Mouse (Mus musculus): ENCODE measurements around the gene Olfr1222. TPM values are rescaled to one million over a fixed set of nuclear protein-coding genes. Genes with fewer than 3 reads are reported as not detected.

Olfr1222 gene
- total and polyA plus RNA-seq, 2 experiments from 2014 or later = not detected

GRCm38 (mm10) chr2:89106735-89107134 lies 26.1 kb downstream of the Olfr1222 start, which contains the start of gene Olfr1220:
TSS of gene Olfr1220 (minus strand) at chr2:89106835.
- TF ChIP-seq CTCF (IDR thresholded peaks at IDR 0.05; ENCODE audit: low read depth) = no peak
- no peak for TF ChIP-seq EP300 (IDR thresholded peaks at IDR 0.05; ENCODE audit: low read depth)
- Histone ChIP-seq H3K4me1 (ENCODE audit: control insufficient read depth, insufficient read depth) (no peaks in the 10 kb centered on the region), H3K36me3 (replicated peaks; ENCODE audit: control insufficient read depth, insufficient read depth, low read length) (no peaks in the 10 kb centered on the region), H3K4me3 (ENCODE audit: low read depth, low read length) (no peak within 1 kb of the TSS), H3K27ac (ENCODE audit: low read depth) (no peak within 1 kb of the TSS), H3K27me3 (ENCODE audit: control insufficient read depth, insufficient read depth, low read length) (no peaks in the 10 kb centered on the region), H3K9ac (replicated peaks; ENCODE audit: low read depth, low read length) (no peak within 1 kb of the TSS), H3K4me2 (ENCODE audit: low read depth, low read length) (no peak within 1 kb of the TSS), H3K9me3 (replicated peaks; ENCODE audit: control insufficient read depth, low read length) (no peaks in the 10 kb centered on the region)
- 62% methylated on average over 3 of the region's 3 CpGs for WGBS
- ATAC-seq (ENCODE audit: insufficient read depth, low read depth) (no peak), DNase-seq (ENCODE audit: low spot score) (no peak)

GRCm38 (mm10) chr2:89105651-89106050 lies 27.2 kb downstream of the Olfr1222 start:
- H3K9ac ChIP-seq (replicated peaks; ENCODE audit: low read depth, low read length) = no peak overlapping the region
- no peak for TF ChIP-seq CTCF (IDR thresholded peaks at IDR 0.05; ENCODE audit: low read depth)
- TF ChIP-seq EP300 (IDR thresholded peaks at IDR 0.05; ENCODE audit: low read depth) = no peak

DNA sequence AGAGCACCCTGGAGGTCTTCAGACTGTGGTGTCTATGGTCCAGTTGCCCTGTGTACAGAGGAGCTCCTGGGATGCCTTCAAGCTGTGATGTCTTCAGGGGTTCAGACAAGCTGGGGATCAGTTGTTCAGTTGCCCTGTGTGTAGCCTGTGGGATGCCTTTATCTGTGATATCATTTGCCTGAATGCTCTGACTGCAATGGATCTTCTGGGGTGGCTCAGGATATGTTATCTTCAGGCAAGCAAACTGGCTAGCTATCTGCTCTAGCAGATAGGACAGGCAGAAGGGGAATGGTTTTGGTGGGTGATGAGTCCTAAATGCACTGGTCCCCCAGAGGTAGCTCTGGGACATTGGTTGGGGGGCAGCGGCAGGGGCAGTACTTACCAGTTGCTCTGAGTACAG lies 39.0 kb downstream of the Olfr1222 start:
- no peak overlapping the region for H3K4me3 ChIP-seq (ENCODE audit: low read depth, low read length)
- TF ChIP-seq CTCF (IDR thresholded peaks at IDR 0.05; ENCODE audit: low read depth) = no peak
- TF ChIP-seq EP300 (IDR thresholded peaks at IDR 0.05; ENCODE audit: low read depth) = no peak
- H3K9me3 ChIP-seq (replicated peaks; ENCODE audit: control insufficient read depth, low read length) = no peaks in the 10 kb centered on the region
- no peaks in the 10 kb centered on the region for H3K36me3 ChIP-seq (replicated peaks; ENCODE audit: control insufficient read depth, insufficient read depth, low read length)
- H3K27ac ChIP-seq (ENCODE audit: low read depth) = no peak overlapping the region
- H3K4me1 ChIP-seq (ENCODE audit: control insufficient read depth, insufficient read depth) = no peaks in the 10 kb centered on the region
- ATAC-seq (ENCODE audit: insufficient read depth, low read depth) (no peak), DNase-seq (ENCODE audit: low spot score) (no peak)
- no peak overlapping the region for H3K9ac ChIP-seq (replicated peaks; ENCODE audit: low read depth, low read length)
- H3K27me3 ChIP-seq (ENCODE audit: control insufficient read depth, insufficient read depth, low read length) = no peaks in the 10 kb centered on the region
- H3K4me2 ChIP-seq (ENCODE audit: low read depth, low read length) = no peak overlapping the region
- 100% methylated on average over 1 of the region's 1 CpGs for WGBS

More at GRCm38 (mm10) chr2:89105651-89106050, 27.2 kb downstream of the Olfr1222 start:
- H3K36me3 ChIP-seq (replicated peaks; ENCODE audit: control insufficient read depth, insufficient read depth, low read length) = no peaks in the 10 kb centered on the region
- DNase-seq (ENCODE audit: low spot score) (no peak), ATAC-seq (ENCODE audit: insufficient read depth, low read depth) (no peak)
- no peak overlapping the region for H3K4me2 ChIP-seq (ENCODE audit: low read depth, low read length)
- H3K4me1 ChIP-seq (ENCODE audit: control insufficient read depth, insufficient read depth) = no peaks in the 10 kb centered on the region
- H3K4me3 ChIP-seq (ENCODE audit: low read depth, low read length) = no peak overlapping the region
- no peaks in the 10 kb centered on the region for H3K9me3 ChIP-seq (replicated peaks; ENCODE audit: control insufficient read depth, low read length)
- H3K27me3 ChIP-seq (ENCODE audit: control insufficient read depth, insufficient read depth, low read length) = no peaks in the 10 kb centered on the region
- H3K27ac ChIP-seq (ENCODE audit: low read depth) = no peak overlapping the region

- H3K4me1 ChIP-seq (ENCODE audit: control insufficient read depth, insufficient read depth) = no peaks in the 10 kb centered on the region
- H3K4me3 ChIP-seq (ENCODE audit: low read depth, low read length) = no peak within 1 kb of the TSS
- DNase-seq (ENCODE audit: low spot score) (no peak), ATAC-seq (ENCODE audit: insufficient read depth, low read depth) (no peak)
- TF ChIP-seq CTCF (IDR thresholded peaks at IDR 0.05; ENCODE audit: low read depth) (no peak), EP300 (IDR thresholded peaks at IDR 0.05; ENCODE audit: low read depth) (no peak)
- no peak within 1 kb of the TSS for H3K4me2 ChIP-seq (ENCODE audit: low read depth, low read length)
- H3K27me3 ChIP-seq (ENCODE audit: control insufficient read depth, insufficient read depth, low read length) = no peaks in the 10 kb centered on the region
- no peaks in the 10 kb centered on the region for H3K36me3 ChIP-seq (replicated peaks; ENCODE audit: control insufficient read depth, insufficient read depth, low read length)
- no peak within 1 kb of the TSS for H3K27ac ChIP-seq (ENCODE audit: low read depth)
- WGBS = 39% methylated on average over 1 of the region's 1 CpGs
- no peak within 1 kb of the TSS for H3K9ac ChIP-seq (replicated peaks; ENCODE audit: low read depth, low read length)
- no peaks in the 10 kb centered on the region for H3K9me3 ChIP-seq (replicated peaks; ENCODE audit: control insufficient read depth, low read length)
Observed at GRCm38 (mm10) chr2:89083413-89083812, 49.4 kb downstream of the Olfr1222 start, which contains the start of gene Olfr1219. TSS of gene Olfr1219 (minus strand) at chr2:89083513.

DNA sequence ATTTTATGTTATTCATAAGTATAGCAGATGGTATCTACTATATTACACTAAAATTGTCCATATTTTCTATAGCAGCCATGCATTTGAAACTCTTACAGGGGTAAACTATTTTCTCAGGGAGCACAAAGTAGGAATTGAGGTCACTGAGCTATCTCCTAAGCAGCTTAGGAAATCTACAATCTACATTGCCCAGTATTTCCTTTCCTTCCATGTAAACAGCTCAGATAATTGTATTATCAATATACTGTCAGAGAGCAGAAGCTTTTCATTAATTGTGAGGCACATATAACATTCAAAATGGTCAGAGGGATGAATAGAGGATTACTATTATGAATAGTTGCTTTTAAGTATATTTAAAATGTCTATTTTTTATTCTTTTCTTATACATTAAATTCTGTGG lies 51.4 kb downstream of the Olfr1222 start:
- no peak overlapping the region for H3K4me2 ChIP-seq (ENCODE audit: low read depth, low read length)
- H3K4me1 ChIP-seq (ENCODE audit: control insufficient read depth, insufficient read depth) = no peaks in the 10 kb centered on the region
- no peak for DNase-seq (ENCODE audit: low spot score)
- H3K9me3 ChIP-seq (replicated peaks; ENCODE audit: control insufficient read depth, low read length) = no peaks in the 10 kb centered on the region
- no peak overlapping the region for H3K9ac ChIP-seq (replicated peaks; ENCODE audit: low read depth, low read length)
- ATAC-seq (ENCODE audit: insufficient read depth, low read depth) = no peak
- TF ChIP-seq EP300 (IDR thresholded peaks at IDR 0.05; ENCODE audit: low read depth) (no peak), CTCF (IDR thresholded peaks at IDR 0.05; ENCODE audit: low read depth) (no peak)
- no peak overlapping the region for H3K27ac ChIP-seq (ENCODE audit: low read depth)
- H3K27me3 ChIP-seq (ENCODE audit: control insufficient read depth, insufficient read depth, low read length) = no peaks in the 10 kb centered on the region
- H3K4me3 ChIP-seq (ENCODE audit: low read depth, low read length) = no peak overlapping the region
- H3K36me3 ChIP-seq (replicated peaks; ENCODE audit: control insufficient read depth, insufficient read depth, low read length) = no peaks in the 10 kb centered on the region

Other genes with a start within 250 kb of the Olfr1222 start
- not detected in 2 replicates for gene Olfr1208, start 230.7 kb downstream of the Olfr1222 start, total RNA-seq (2014; rRNA removed; ENCODE audit: low replicate concordance)
- not detected in 2 replicates for gene Olfr1208, start 230.7 kb downstream of the Olfr1222 start, polyA plus RNA-seq (2015; fragmentation: Nextera tagmentation; extraction: Ambion mirVana)
- gene Olfr1209, start 217.9 kb downstream of the Olfr1222 start, total RNA-seq (2014; rRNA removed; ENCODE audit: low replicate concordance) = not detected in 2 replicates
- gene Olfr1209, start 217.9 kb downstream of the Olfr1222 start, polyA plus RNA-seq (2015; fragmentation: Nextera tagmentation; extraction: Ambion mirVana) = not detected in 2 replicates
- not detected in 2 replicates for gene Olfr1211, start 194.9 kb downstream of the Olfr1222 start, total RNA-seq (2014; rRNA removed; ENCODE audit: low replicate concordance)
- gene Olfr1211, start 194.9 kb downstream of the Olfr1222 start, polyA plus RNA-seq (2015; fragmentation: Nextera tagmentation; extraction: Ambion mirVana) = not detected in 2 replicates
- gene Olfr1212, start 179.1 kb downstream of the Olfr1222 start, total RNA-seq (2014; rRNA removed; ENCODE audit: low replicate concordance) = not detected in 2 replicates
- gene Olfr1212, start 179.1 kb downstream of the Olfr1222 start, polyA plus RNA-seq (2015; fragmentation: Nextera tagmentation; extraction: Ambion mirVana) = not detected in 2 replicates
- not detected in 2 replicates for gene Gm13762, start 152.8 kb downstream of the Olfr1222 start, total RNA-seq (2014; rRNA removed; ENCODE audit: low replicate concordance)
- gene Gm13762, start 152.8 kb downstream of the Olfr1222 start, polyA plus RNA-seq (2015; fragmentation: Nextera tagmentation; extraction: Ambion mirVana) = not detected in 2 replicates
- gene Olfr1214, start 140.4 kb downstream of the Olfr1222 start, total RNA-seq (2014; rRNA removed; ENCODE audit: low replicate concordance) = not detected in 2 replicates
- gene Olfr1214, start 140.4 kb downstream of the Olfr1222 start, polyA plus RNA-seq (2015; fragmentation: Nextera tagmentation; extraction: Ambion mirVana) = not detected in 2 replicates
- gene Olfr1215, start 126.1 kb downstream of the Olfr1222 start, total RNA-seq (2014; rRNA removed; ENCODE audit: low replicate concordance) = not detected in 2 replicates
- gene Olfr1215, start 126.1 kb downstream of the Olfr1222 start, polyA plus RNA-seq (2015; fragmentation: Nextera tagmentation; extraction: Ambion mirVana) = not detected in 2 replicates
- gene Olfr1216, start 114.7 kb downstream of the Olfr1222 start, total RNA-seq (2014; rRNA removed; ENCODE audit: low replicate concordance) = not detected in 2 replicates
- not detected in 2 replicates for gene Olfr1216, start 114.7 kb downstream of the Olfr1222 start, polyA plus RNA-seq (2015; fragmentation: Nextera tagmentation; extraction: Ambion mirVana)
- not detected in 2 replicates for gene Olfr1217, start 101.0 kb downstream of the Olfr1222 start, total RNA-seq (2014; rRNA removed; ENCODE audit: low replicate concordance)
- gene Olfr1217, start 101.0 kb downstream of the Olfr1222 start, polyA plus RNA-seq (2015; fragmentation: Nextera tagmentation; extraction: Ambion mirVana) = not detected in 2 replicates
- not detected in 2 replicates for gene Olfr1218, start 71.9 kb downstream of the Olfr1222 start, total RNA-seq (2014; rRNA removed; ENCODE audit: low replicate concordance)
- gene Olfr1218, start 71.9 kb downstream of the Olfr1222 start, polyA plus RNA-seq (2015; fragmentation: Nextera tagmentation; extraction: Ambion mirVana) = not detected in 2 replicates
- gene Olfr1219, start 49.5 kb downstream of the Olfr1222 start, total RNA-seq (2014; rRNA removed; ENCODE audit: low replicate concordance) = not detected in 2 replicates
- gene Olfr1219, start 49.5 kb downstream of the Olfr1222 start, polyA plus RNA-seq (2015; fragmentation: Nextera tagmentation; extraction: Ambion mirVana) = not detected in 2 replicates
- gene Olfr1220, start 26.2 kb downstream of the Olfr1222 start, total RNA-seq (2014; rRNA removed; ENCODE audit: low replicate concordance) = not detected in 2 replicates
- not detected in 2 replicates for gene Olfr1220, start 26.2 kb downstream of the Olfr1222 start, polyA plus RNA-seq (2015; fragmentation: Nextera tagmentation; extraction: Ambion mirVana)
- not detected in 2 replicates for gene Olfr1221, start 15.8 kb downstream of the Olfr1222 start, total RNA-seq (2014; rRNA removed; ENCODE audit: low replicate concordance)
- gene Olfr1221, start 15.8 kb downstream of the Olfr1222 start, polyA plus RNA-seq (2015; fragmentation: Nextera tagmentation; extraction: Ambion mirVana) = not detected in 2 replicates
- gene Olfr1223, start 18.5 kb upstream of the Olfr1222 start, total RNA-seq (2014; rRNA removed; ENCODE audit: low replicate concordance) = not detected in 2 replicates
- not detected in 2 replicates for gene Olfr1223, start 18.5 kb upstream of the Olfr1222 start, polyA plus RNA-seq (2015; fragmentation: Nextera tagmentation; extraction: Ambion mirVana)
- not detected in 2 replicates for gene Olfr1224-ps1, start 31.0 kb upstream of the Olfr1222 start, total RNA-seq (2014; rRNA removed; ENCODE audit: low replicate concordance)
- gene Olfr1224-ps1, start 31.0 kb upstream of the Olfr1222 start, polyA plus RNA-seq (2015; fragmentation: Nextera tagmentation; extraction: Ambion mirVana) = not detected in 2 replicates
- gene Olfr1225, start 41.6 kb upstream of the Olfr1222 start, total RNA-seq (2014; rRNA removed; ENCODE audit: low replicate concordance) = not detected in 2 replicates
- not detected in 2 replicates for gene Olfr1225, start 41.6 kb upstream of the Olfr1222 start, polyA plus RNA-seq (2015; fragmentation: Nextera tagmentation; extraction: Ambion mirVana)
- not detected in 2 replicates for gene Olfr1226, start 67.0 kb upstream of the Olfr1222 start, total RNA-seq (2014; rRNA removed; ENCODE audit: low replicate concordance)
- not detected in 2 replicates for gene Olfr1226, start 67.0 kb upstream of the Olfr1222 start, polyA plus RNA-seq (2015; fragmentation: Nextera tagmentation; extraction: Ambion mirVana)
- not detected in 2 replicates for gene Olfr1228, start 121.0 kb upstream of the Olfr1222 start, total RNA-seq (2014; rRNA removed; ENCODE audit: low replicate concordance)
- not detected in 2 replicates for gene Olfr1228, start 121.0 kb upstream of the Olfr1222 start, polyA plus RNA-seq (2015; fragmentation: Nextera tagmentation; extraction: Ambion mirVana)
- gene Olfr1229, start 155.0 kb upstream of the Olfr1222 start, total RNA-seq (2014; rRNA removed; ENCODE audit: low replicate concordance) = not detected in 2 replicates
- not detected in 2 replicates for gene Olfr1229, start 155.0 kb upstream of the Olfr1222 start, polyA plus RNA-seq (2015; fragmentation: Nextera tagmentation; extraction: Ambion mirVana)
- gene Olfr1230, start 164.2 kb upstream of the Olfr1222 start, total RNA-seq (2014; rRNA removed; ENCODE audit: low replicate concordance) = not detected in 2 replicates
- gene Olfr1230, start 164.2 kb upstream of the Olfr1222 start, polyA plus RNA-seq (2015; fragmentation: Nextera tagmentation; extraction: Ambion mirVana) = not detected in 2 replicates
- gene Olfr1231, start 174.0 kb upstream of the Olfr1222 start, total RNA-seq (2014; rRNA removed; ENCODE audit: low replicate concordance) = not detected in 2 replicates
- not detected in 2 replicates for gene Olfr1231, start 174.0 kb upstream of the Olfr1222 start, polyA plus RNA-seq (2015; fragmentation: Nextera tagmentation; extraction: Ambion mirVana)
- not detected in 2 replicates for gene Olfr1232, start 196.6 kb upstream of the Olfr1222 start, total RNA-seq (2014; rRNA removed; ENCODE audit: low replicate concordance)
- gene Olfr1232, start 196.6 kb upstream of the Olfr1222 start, polyA plus RNA-seq (2015; fragmentation: Nextera tagmentation; extraction: Ambion mirVana) = not detected in 2 replicates
- not detected in 2 replicates for gene Olfr1233, start 209.3 kb upstream of the Olfr1222 start, total RNA-seq (2014; rRNA removed; ENCODE audit: low replicate concordance)
- not detected in 2 replicates for gene Olfr1233, start 209.3 kb upstream of the Olfr1222 start, polyA plus RNA-seq (2015; fragmentation: Nextera tagmentation; extraction: Ambion mirVana)
- not detected in 2 replicates for gene Olfr1234, start 231.8 kb upstream of the Olfr1222 start, total RNA-seq (2014; rRNA removed; ENCODE audit: low replicate concordance)
- gene Olfr1234, start 231.8 kb upstream of the Olfr1222 start, polyA plus RNA-seq (2015; fragmentation: Nextera tagmentation; extraction: Ambion mirVana) = not detected in 2 replicates

Measured in heart, postnatal 0 days (tissue).